Mouse (Mus musculus) bone marrow macrophage, adult 2 months (primary cell): ENCODE measurements at regions not wholly inside any gene's neighbourhood (a gene's known extent, or its start where the extent isn't known, plus 50 kb on each side); places are given as distances from the start of the nearest gene placed in this dataset.

Experiments used
- CTCF ChIP-seq: IDR thresholded peaks from 2 replicates; pipeline ENCODE4 v1.5.1; 2012; ENCODE audit warnings: low read depth, mild to moderate bottlenecking, low read length, moderate library complexity
- POLR2A ChIP-seq: IDR thresholded peaks from 2 replicates; pipeline ENCODE4 v1.6.1; 2012; ENCODE audit warnings: mild to moderate bottlenecking, low read depth, low read length, borderline replicate concordance

GRCm38 (mm10) chr13:37715058-37715712 lies 63.0 kb upstream of the Rreb1 start:
- TF ChIP-seq POLR2A, result no peak
- TF ChIP-seq CTCF, result no peak
